Mouse (Mus musculus): Measurements from ENCODE around the gene Hps4. TPM values are rescaled to one million over a fixed set of nuclear protein-coding genes. Genes with fewer than 3 reads are reported as not detected.

Hps4 gene
- polyA plus RNA-seq (2016; fragmentation: Nextera tagmentation; extraction: Ambion mirVana), result 17.2 and 18.7 TPM in 2 replicates

DNA sequence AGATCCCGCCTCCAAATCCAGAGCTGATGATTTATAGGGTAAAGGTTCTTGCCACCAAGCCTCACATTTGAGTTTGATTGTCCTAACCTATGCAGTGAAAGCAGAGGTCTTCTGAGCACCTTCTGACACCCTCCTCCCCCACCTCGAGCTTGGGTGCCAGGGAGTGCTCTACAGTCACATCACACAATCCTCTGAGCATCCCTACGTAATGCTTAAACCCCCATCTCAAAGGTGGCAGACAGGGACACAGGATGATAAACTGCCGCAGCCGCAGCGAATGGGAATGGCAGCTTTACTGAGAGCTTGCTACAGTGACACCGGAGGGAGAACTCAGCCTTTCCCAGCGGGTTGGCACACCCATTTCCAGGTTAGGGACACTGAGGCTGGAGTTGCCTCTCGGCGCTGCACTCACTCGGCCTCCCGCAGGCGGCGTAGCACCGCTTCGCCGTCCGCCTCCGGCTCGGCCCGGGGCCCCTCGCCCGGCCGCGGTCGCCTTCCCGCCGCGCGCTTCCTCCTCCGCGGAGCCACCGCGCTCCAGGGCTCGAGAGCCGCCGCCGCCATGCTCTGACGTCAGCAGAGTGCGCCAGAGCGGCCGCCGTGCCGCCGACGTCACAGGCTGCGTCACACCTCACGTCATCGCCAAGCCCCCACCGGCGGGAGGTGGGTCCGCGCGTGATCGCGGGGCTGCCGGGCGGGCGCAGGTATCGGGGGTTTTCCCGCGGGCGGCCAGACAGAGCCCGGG lies at the start of gene Hps4, which contains the start of gene Srrd:
TSS of gene Hps4 (plus strand) at position 621 of the 742 bp plus-strand sequence.
TSS of gene Srrd (minus strand) at position 578 of the 742 bp plus-strand sequence.
- 1% methylated on average over 59 of the region's 64 CpGs for WGBS (ENCODE audit: insufficient replicate concordance)
- H3K4me2 ChIP-seq, result peak within 1 kb of the TSS; percentile 80
- H3K36me3 ChIP-seq, result peaks cover 52% of the 10 kb centered on the region
- H3K27me3 ChIP-seq (replicated peaks), result no peaks in the 10 kb centered on the region
- H3K9ac ChIP-seq, result peak within 1 kb of the TSS; percentile 83
- H3K27ac ChIP-seq, result peak within 1 kb of the TSS; percentile 75
- ATAC-seq, result peak; percentile 67
- peak within 1 kb of the TSS; percentile 88 for H3K4me3 ChIP-seq
- H3K9me3 ChIP-seq (replicated peaks), result no peaks in the 10 kb centered on the region
- peaks cover 56% of the 10 kb centered on the region for H3K4me1 ChIP-seq

DNA sequence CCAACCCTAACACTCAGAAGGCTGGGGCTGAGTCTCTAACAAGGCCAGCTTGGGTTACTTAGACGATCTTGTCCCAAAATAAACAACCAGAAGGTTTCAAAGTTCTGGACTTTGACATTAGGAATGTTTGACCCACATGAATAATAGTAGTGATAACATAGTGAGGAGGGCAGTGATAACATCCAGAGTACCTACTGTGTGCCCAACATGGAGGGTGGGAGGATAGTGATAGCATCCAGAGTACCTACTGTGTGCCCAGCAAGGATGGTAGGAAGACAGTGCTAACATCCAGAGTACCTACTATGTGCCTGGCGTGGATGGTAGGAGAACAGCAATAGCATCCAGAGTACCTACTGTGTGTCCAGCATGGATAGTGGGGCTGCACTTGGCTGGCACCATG lies 49.1 kb upstream of the Hps4 start:
- Histone ChIP-seq H3K27me3 (replicated peaks) (no peaks in the 10 kb centered on the region), H3K27ac (no peak overlapping the region), H3K4me2 (no peak overlapping the region), H3K9me3 (replicated peaks) (no peaks in the 10 kb centered on the region), H3K9ac (no peak overlapping the region), H3K4me3 (no peak overlapping the region), H3K4me1 (peaks cover 96% of the 10 kb centered on the region), H3K36me3 (peaks cover 11% of the 10 kb centered on the region; the same call in 1 of the 2 replicates)
- 60% methylated on average over 2 of the region's 2 CpGs for WGBS (ENCODE audit: insufficient replicate concordance)
- ATAC-seq, result no peak

DNA sequence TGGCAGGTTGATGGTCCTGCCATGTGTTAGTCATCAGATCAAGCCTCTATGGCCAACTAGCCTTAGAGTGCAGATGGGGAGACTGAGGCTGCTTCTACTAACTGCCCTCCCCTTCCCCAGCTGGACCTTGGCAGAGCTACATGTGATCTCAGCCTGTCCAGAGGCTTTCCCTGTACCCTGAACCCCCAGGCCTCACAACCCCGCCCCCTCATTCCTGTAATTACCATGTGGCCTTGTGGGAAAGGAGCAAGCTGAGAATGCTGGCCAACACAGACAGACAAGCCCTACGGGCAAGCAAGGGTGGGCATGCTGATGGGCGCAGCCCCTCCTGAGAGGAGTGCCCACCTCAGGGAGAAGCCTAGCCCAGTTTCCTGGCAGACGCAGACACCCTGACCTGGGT lies 48.2 kb upstream of the Hps4 start:
- Histone ChIP-seq H3K27ac (peak overlapping the region; percentile 78; the same call in 1 of the 2 replicates), H3K4me3 (no peak overlapping the region), H3K9me3 (replicated peaks) (no peaks in the 10 kb centered on the region), H3K36me3 (peaks cover 11% of the 10 kb centered on the region; the same call in 1 of the 2 replicates), H3K9ac (no peak overlapping the region), H3K4me2 (peak overlapping the region; percentile 21; the same call in 1 of the 2 replicates), H3K27me3 (replicated peaks) (no peaks in the 10 kb centered on the region), H3K4me1 (peaks cover 96% of the 10 kb centered on the region)
- WGBS (ENCODE audit: insufficient replicate concordance), result 66% methylated on average over 4 of the region's 4 CpGs
- no peak for ATAC-seq

DNA sequence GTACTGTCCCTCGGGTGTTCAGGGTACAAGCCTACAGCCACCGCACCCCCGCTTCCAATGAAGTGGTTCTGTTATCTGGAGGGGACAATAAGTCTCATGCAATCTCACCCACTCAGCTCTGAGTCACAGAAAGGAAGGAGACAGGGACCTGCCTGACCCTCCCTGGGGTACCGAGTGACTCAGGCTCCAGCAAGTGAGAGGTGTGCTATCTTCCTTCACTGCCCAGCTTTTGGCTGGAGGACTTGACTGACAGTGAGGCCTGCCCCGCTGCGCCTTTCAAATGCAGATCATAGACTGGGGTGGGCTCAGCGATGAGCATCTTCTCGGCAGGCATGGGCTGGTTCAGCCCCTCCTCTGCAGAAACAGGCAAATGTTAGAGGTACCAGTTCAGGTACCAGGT lies 47.7 kb upstream of the Hps4 start:
- Histone ChIP-seq H3K4me2 (peak overlapping the region; percentile 21), H3K9ac (no peak overlapping the region; the same call in 1 of the 2 replicates), H3K27me3 (replicated peaks) (no peaks in the 10 kb centered on the region), H3K27ac (peak overlapping the region; percentile 78), H3K36me3 (peaks cover 11% of the 10 kb centered on the region; the same call in 1 of the 2 replicates), H3K4me3 (no peak overlapping the region), H3K4me1 (peaks cover 96% of the 10 kb centered on the region), H3K9me3 (replicated peaks) (no peaks in the 10 kb centered on the region)
- 22% methylated on average over 8 of the region's 8 CpGs for WGBS (ENCODE audit: insufficient replicate concordance)
- peak; percentile 40; the same call in 1 of the 2 replicates for ATAC-seq

DNA sequence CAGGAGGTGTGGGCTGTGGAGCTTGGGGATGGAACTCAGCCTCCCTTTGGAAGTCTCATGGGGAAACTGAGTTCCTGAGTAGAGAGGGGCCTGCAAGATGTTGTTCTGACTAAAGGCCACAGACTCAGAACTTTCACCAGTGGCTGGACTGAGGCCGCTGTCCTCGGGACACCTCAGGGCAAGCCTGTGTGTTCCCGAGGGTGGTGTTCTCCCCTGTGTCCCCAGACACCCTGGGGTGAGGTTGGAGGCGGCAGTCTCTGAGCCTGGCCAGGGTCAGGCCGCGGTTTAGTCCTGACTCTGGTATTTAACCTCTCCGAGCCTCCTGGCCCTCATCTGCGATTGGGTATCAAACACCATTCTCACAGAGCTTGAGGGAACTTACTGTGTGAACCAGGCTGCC lies 47.3 kb upstream of the Hps4 start:
- Histone ChIP-seq H3K36me3 (peaks cover 11% of the 10 kb centered on the region; the same call in 1 of the 2 replicates), H3K9ac (no peak overlapping the region; the same call in 1 of the 2 replicates), H3K9me3 (replicated peaks) (no peaks in the 10 kb centered on the region), H3K27ac (peak overlapping the region; percentile 78), H3K27me3 (replicated peaks) (no peaks in the 10 kb centered on the region), H3K4me2 (peak overlapping the region; percentile 19), H3K4me3 (no peak overlapping the region), H3K4me1 (peaks cover 98% of the 10 kb centered on the region)
- no peak for ATAC-seq
- WGBS (ENCODE audit: insufficient replicate concordance), result 60% methylated on average over 8 of the region's 8 CpGs

DNA sequence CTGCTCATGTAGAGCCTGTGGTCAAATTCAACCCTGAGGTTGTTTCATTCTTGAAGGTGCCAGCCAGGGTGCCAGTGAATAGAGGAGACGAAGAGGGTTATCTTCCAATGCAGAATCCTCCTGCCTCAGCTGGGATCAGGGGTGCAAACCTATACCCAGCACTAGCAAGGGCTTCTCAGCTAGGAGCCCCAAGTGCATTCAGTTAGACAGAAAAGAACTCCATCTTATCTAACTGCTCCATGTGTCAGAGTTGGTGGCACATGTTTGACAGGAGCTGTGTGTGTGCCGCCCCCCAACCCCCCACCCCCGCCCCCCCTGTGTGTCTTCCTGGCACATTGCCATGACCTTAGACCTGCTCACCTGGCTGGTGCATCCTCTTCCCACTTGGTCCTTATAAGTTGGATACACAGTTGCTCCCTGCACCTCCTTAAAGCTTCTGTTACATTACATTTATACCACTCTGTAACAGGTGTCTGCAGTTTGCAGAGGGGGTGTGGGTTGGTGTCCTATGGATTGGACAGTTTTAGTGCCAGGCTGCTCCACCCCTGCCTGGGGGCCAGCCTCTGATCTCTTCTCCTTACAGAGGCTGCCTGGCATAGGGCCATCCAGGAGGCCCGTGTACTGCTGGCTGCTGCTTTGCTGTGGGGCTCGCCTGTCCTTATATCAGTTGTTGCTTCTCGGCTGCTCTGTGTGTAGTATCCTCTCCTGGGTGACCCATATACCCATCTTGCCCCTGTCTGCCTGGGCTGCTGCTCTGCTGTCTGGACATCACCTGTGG lies 46.3 kb upstream of the Hps4 start:
- H3K9me3 ChIP-seq (replicated peaks), result no peaks in the 10 kb centered on the region
- no peaks in the 10 kb centered on the region for H3K27me3 ChIP-seq (replicated peaks)
- peaks cover 100% of the 10 kb centered on the region for H3K4me1 ChIP-seq
- ATAC-seq, result peak; percentile 74
- peak overlapping the region; percentile 45 for H3K9ac ChIP-seq
- peak overlapping the region; percentile 29 for H3K4me2 ChIP-seq
- no peak overlapping the region for H3K4me3 ChIP-seq
- 36% methylated on average over 5 of the region's 6 CpGs for whole genome bisulfite sequencing (ENCODE audit: insufficient replicate concordance)
- peak overlapping the region; percentile 78 for H3K27ac ChIP-seq
- peaks cover 16% of the 10 kb centered on the region for H3K36me3 ChIP-seq

DNA sequence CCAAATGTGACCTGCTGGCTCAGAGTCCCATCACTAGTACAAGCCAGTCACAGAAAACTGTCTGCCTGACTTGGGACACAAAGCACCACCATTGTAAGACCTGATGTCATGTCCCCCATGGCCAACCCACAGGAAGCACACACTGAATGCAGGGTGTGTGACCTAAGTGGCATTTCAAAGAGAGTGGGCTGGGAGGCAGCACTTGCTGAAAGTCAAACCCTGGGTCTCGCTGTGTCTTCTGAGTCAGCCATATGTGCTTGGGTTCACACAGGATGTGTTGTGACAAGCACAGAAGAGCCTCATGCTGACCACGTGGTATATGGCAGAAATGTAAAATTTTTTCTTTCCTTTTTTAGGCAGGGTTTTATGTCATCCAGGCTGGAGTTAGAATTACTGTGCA lies 45.6 kb upstream of the Hps4 start:
- H3K36me3 ChIP-seq, result peaks cover 16% of the 10 kb centered on the region
- H3K9ac ChIP-seq, result peak overlapping the region; percentile 45
- WGBS (ENCODE audit: insufficient replicate concordance), result 51% methylated on average over 2 of the region's 2 CpGs
- no peaks in the 10 kb centered on the region for H3K27me3 ChIP-seq (replicated peaks)
- no peak overlapping the region for H3K4me3 ChIP-seq
- no peak for ATAC-seq
- no peaks in the 10 kb centered on the region for H3K9me3 ChIP-seq (replicated peaks)
- H3K4me1 ChIP-seq, result peaks cover 99% of the 10 kb centered on the region
- peak overlapping the region; percentile 29; the same call in 1 of the 2 replicates for H3K4me2 ChIP-seq
- H3K27ac ChIP-seq, result peak overlapping the region; percentile 78

DNA sequence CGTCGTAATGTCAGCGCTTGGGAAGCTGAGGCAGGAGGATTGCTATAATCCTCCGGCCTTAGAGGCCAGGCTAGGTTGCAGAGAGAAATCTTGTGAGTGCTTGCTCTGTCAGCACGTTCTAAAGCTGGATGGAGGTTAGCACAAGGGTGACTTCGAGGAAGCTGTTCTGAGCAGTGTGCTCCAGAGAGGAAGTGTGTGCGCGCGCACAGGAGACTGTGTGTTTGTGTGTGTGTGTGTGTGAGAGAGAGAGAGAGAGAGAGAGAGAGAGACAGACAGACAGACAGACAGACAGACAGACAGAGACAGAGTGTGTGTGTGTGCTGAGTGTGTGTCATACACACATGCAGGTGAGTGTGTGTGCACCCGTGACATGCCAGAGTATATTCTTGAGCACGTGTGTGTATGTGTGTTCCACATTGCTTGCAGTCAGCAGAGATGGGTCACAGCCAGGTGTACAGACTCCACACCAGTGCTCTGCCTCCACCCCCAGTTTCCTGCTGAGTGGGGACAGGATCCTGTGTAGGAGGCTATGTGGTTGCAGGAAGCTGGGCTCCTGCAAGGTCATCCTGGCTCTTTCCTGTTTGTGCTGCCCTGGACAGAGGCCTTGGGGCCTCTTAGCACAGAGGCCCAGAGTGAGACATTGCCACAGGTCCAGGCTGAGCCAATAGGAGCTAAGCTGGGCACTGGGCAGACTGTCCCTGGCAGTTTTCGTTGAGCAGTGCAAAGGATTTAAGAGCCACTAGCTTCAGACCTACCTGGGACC lies 44.5 kb upstream of the Hps4 start:
- Histone ChIP-seq H3K27ac (peak overlapping the region; percentile 78), H3K9ac (peak overlapping the region; percentile 32; the same call in 1 of the 2 replicates), H3K36me3 (peaks cover 18% of the 10 kb centered on the region), H3K4me3 (no peak overlapping the region), H3K9me3 (replicated peaks) (no peaks in the 10 kb centered on the region), H3K4me2 (no peak overlapping the region; the same call in 1 of the 2 replicates), H3K27me3 (replicated peaks) (no peaks in the 10 kb centered on the region), H3K4me1 (peaks cover 87% of the 10 kb centered on the region)
- ATAC-seq, result no peak
- WGBS (ENCODE audit: insufficient replicate concordance), result 56% methylated on average over 12 of the region's 12 CpGs

DNA sequence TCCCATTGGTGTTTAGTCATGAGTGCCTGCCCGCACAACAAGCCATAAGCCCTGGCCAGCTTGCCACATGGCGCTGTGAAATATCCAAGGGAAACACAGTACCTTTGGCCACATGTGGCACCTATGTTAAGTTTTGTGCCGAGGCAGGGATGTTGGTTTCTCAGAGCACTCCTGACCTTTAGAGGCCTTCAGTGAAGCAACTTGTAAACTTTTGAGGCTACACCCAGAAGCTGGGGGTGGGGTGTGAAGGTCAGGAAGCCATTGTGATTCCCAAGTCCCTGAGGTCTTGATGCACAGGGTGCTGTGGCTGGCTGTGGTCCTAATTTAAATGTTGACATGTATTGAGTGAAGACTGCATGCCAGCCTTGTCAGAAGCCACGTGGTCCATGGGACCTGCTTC lies 43.5 kb upstream of the Hps4 start:
- no peak overlapping the region for H3K9ac ChIP-seq
- H3K4me1 ChIP-seq, result peaks cover 83% of the 10 kb centered on the region
- ATAC-seq, result no peak
- H3K27ac ChIP-seq, result peak overlapping the region; percentile 78; the same call in 1 of the 2 replicates
- H3K4me2 ChIP-seq, result no peak overlapping the region
- no peaks in the 10 kb centered on the region for H3K9me3 ChIP-seq (replicated peaks)
- no peak overlapping the region for H3K4me3 ChIP-seq
- H3K27me3 ChIP-seq (replicated peaks), result no peaks in the 10 kb centered on the region
- H3K36me3 ChIP-seq, result peaks cover 28% of the 10 kb centered on the region
- WGBS (ENCODE audit: insufficient replicate concordance), result 66% methylated on average over 4 of the region's 4 CpGs

DNA sequence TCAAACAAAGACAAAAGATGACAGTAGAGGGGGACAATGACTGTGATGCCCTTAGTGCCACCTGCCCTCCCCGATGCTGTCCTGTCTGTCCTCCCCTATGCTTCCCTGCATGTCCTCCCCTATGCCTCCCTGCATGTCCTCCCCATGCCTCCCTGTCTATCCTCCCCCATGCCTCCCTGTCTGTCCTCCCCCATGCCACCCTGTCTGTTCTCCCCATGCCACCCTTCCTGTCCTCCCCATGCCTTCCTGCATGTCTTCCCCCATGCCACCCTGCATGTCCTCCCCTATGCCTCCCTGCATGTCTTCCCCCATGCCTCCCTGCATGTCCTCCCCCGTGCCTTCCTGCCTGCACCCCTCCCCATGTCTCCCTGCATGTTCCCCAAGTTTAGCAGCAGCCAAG lies 42.8 kb upstream of the Hps4 start:
- Histone ChIP-seq H3K36me3 (peaks cover 35% of the 10 kb centered on the region), H3K9ac (no peak overlapping the region), H3K4me2 (no peak overlapping the region), H3K27ac (no peak overlapping the region), H3K4me3 (no peak overlapping the region), H3K4me1 (peaks cover 75% of the 10 kb centered on the region), H3K27me3 (replicated peaks) (no peaks in the 10 kb centered on the region), H3K9me3 (replicated peaks) (no peaks in the 10 kb centered on the region)
- 67% methylated on average over 2 of the region's 2 CpGs for WGBS (ENCODE audit: insufficient replicate concordance)
- ATAC-seq, result no peak

DNA sequence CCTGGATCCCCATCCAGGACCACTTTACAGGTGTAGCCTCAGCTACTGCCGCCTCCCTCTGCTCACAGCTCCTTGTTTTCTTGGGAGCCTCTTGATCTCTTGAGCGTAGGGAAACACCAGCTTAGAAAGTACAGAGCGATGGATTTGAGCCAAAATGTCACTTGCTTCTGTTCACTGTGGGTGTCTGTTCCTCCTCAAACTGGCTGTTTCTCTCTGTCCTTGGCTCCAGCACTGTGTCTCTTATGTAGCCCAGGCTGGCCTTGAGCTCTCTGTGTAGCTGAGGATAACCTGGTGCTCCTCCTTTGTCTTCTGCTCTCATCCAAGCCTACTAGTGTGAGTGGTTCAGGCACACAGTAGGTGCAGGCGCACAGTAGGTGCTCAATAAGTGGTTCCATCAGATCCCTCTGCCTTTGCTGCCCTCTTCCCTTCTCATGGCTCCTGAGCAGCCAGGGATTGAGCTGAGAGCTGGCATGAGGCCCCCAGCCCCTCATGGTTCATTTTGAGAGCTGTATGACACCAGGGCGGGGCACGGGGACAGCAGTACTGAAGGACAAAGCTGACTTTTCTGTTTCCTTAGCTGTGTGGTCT lies 42.1 kb upstream of the Hps4 start:
- Histone ChIP-seq H3K36me3 (peaks cover 42% of the 10 kb centered on the region), H3K4me1 (peaks cover 68% of the 10 kb centered on the region), H3K27me3 (replicated peaks) (no peaks in the 10 kb centered on the region), H3K9ac (no peak overlapping the region), H3K4me3 (no peak overlapping the region), H3K27ac (no peak overlapping the region; the same call in 1 of the 2 replicates), H3K9me3 (replicated peaks) (no peaks in the 10 kb centered on the region), H3K4me2 (no peak overlapping the region)
- no peak for ATAC-seq
- 78% methylated on average over 6 of the region's 6 CpGs for WGBS (ENCODE audit: insufficient replicate concordance)
